Mouse (Mus musculus) midbrain, embryonic 11.5 days (tissue): ENCODE data around the gene Abca17. TPM values are rescaled to one million over a fixed set of nuclear protein-coding genes. Genes with fewer than 3 reads are reported as not detected.

Experiments
- ATAC-seq: fragments of 200-750 bp; cut with Nextera tagmentation; 2 replicates; pipeline ENCODE4 v1.8.0; 2017; ENCODE audit warnings: moderate TSS enrichment, moderate library complexity; ENCODE audit not compliant: low FRiP score
- DNase-seq: peaks from one replicate; pipeline ENCODE4 v3.0.0; 2015; ENCODE audit warnings: low spot score; ENCODE audit errors: missing footprints
- H3K27ac ChIP-seq: fragments of 300-500 bp; sonication (generic); 2 replicates; pipeline ENCODE4 v1.5.1; 2014; ENCODE audit warnings: low read depth, low read length
- H3K27me3 ChIP-seq: fragments of 300-500 bp; sonication (generic); 2 replicates; pipeline ENCODE4 v1.6.1; 2014; ENCODE audit warnings: mild to moderate bottlenecking, low read length, moderate library complexity, mixed read lengths; ENCODE audit not compliant: control insufficient read depth, insufficient read depth
- H3K36me3 ChIP-seq: fragments of 300-500 bp; sonication (generic); 2 replicates; pipeline ENCODE4 v1.6.1; 2014; ENCODE audit warnings: mild to moderate bottlenecking, low read length, moderate library complexity, mixed read lengths; ENCODE audit not compliant: control insufficient read depth, insufficient read depth
- H3K4me1 ChIP-seq: fragments of 300-500 bp; sonication (generic); 2 replicates; pipeline ENCODE4 v1.6.1; 2014; ENCODE audit warnings: low read length; ENCODE audit not compliant: control insufficient read depth, insufficient read depth
- H3K4me2 ChIP-seq: fragments of 300-500 bp; sonication (generic); 2 replicates; pipeline ENCODE4 v1.6.1; 2014; ENCODE audit warnings: mild to moderate bottlenecking, moderate library complexity
- H3K4me3 ChIP-seq: fragments of 300-500 bp; sonication (generic); 2 replicates; pipeline ENCODE4 v1.5.1; 2014; ENCODE audit warnings: low read depth, low read length
- H3K9ac ChIP-seq: fragments of 300-500 bp; sonication (generic); 2 replicates; pipeline ENCODE4 v1.6.1; 2014; ENCODE audit warnings: low read length
- H3K9me3 ChIP-seq: fragments of 300-500 bp; sonication (generic); 2 replicates; pipeline ENCODE4 v1.6.1; 2016; ENCODE audit warnings: low read length; ENCODE audit not compliant: control insufficient read depth
- WGBS: fragments of 180-500 bp; shearing (Covaris S2); extraction: QIAGEN DNeasy Blood & Tissue Kit; methylation state at CpG from one replicate; pipeline ENCODE4 v1.1.7; 2014; 5-methylcytosine and 5-hydroxymethylcytosine counted together
- polyA plus RNA-seq: library from polyadenylated mRNA; unstranded; fragments of >200 nt; fragmentation: Nextera tagmentation; extraction: Ambion mirVana; gene quantifications from 2 replicates; pipeline ENCODE4 v1.2.1, GENCODE M21; 2014

Gene Abca17
- polyA plus RNA-seq, 1 experiment from 2014 or later, result not detected

GRCm38 (mm10) chr17:24243311-24243969 is 107.4 kb downstream of the Abca17 start:
- Histone ChIP-seq H3K9me3 (no peaks in the 10 kb centered on the region), H3K27ac (no peak overlapping the region), H3K27me3 (no peaks in the 10 kb centered on the region), H3K36me3 (peaks cover 50% of the 10 kb centered on the region), H3K9ac (no peak overlapping the region), H3K4me2 (no peak overlapping the region), H3K4me1 (no peaks in the 10 kb centered on the region), H3K4me3 (no peak overlapping the region)
- ATAC-seq (no peak), DNase-seq (peak; percentile 89)
- 87% methylated on average over 4 of the region's 4 CpGs for WGBS

DNA sequence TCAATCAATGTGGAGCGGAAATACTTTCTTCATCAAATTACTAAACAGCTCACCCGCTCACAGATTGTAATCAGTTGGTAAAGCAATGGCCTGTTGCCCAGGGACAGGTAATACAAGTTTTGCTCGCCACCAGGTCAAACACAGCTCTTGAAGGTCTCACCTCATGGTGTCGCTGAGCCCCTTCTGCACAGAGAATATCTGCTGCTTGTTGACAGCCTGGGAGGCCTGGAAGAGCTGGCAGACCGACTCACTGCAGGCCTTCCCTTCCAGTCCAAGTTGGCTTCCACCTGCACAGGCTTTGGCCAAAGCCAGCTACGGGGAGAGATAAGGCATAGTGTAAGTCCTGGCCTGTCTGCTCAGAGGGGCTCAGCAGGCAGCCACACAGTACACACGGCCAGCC is 113.9 kb downstream of the Abca17 start:
- ATAC-seq, result no peak

DNA sequence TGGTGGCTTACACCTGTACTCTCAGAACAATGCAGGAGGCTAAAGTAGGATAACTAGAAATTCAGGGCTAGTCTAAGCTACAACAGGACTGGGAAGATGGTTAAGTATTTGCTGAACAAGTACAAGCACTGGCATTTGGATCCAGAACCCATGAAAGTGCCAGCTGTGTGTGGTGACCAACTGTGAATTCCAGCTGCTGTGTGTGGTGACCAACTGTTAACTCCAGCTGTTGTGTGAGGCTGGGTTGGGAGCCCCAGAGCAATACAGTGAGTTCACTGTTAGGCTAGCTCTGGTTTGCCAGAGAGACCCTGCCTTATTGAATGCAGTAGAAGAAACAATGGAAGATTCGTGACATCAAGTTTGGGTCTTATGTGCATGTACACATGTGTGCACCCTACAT is 114.4 kb downstream of the Abca17 start:
- Histone ChIP-seq H3K4me1 (no peaks in the 10 kb centered on the region), H3K27ac (no peak overlapping the region), H3K4me3 (no peak overlapping the region), H3K4me2 (no peak overlapping the region), H3K27me3 (no peaks in the 10 kb centered on the region), H3K9me3 (no peaks in the 10 kb centered on the region), H3K36me3 (peaks cover 41% of the 10 kb centered on the region), H3K9ac (no peak overlapping the region)
- ATAC-seq, result no peak
- no peak for DNase-seq
- 90% methylated on average over 1 of the region's 1 CpGs for WGBS

More for the DNA sequence above, 113.9 kb downstream of the Abca17 start:
- whole genome bisulfite sequencing, result 96% methylated on average over 7 of the region's 7 CpGs
- no peak overlapping the region for H3K4me2 ChIP-seq
- no peak overlapping the region for H3K27ac ChIP-seq
- no peaks in the 10 kb centered on the region for H3K9me3 ChIP-seq
- H3K4me3 ChIP-seq, result no peak overlapping the region
- DNase-seq, result no peak
- H3K27me3 ChIP-seq, result no peaks in the 10 kb centered on the region
- no peaks in the 10 kb centered on the region for H3K4me1 ChIP-seq
- H3K9ac ChIP-seq, result no peak overlapping the region
- H3K36me3 ChIP-seq, result peaks cover 41% of the 10 kb centered on the region

- Histone ChIP-seq H3K9me3 (no peaks in the 10 kb centered on the region), H3K9ac (no peak overlapping the region), H3K4me1 (no peaks in the 10 kb centered on the region), H3K36me3 (peaks cover 51% of the 10 kb centered on the region), H3K4me3 (no peak overlapping the region), H3K27me3 (no peaks in the 10 kb centered on the region), H3K27ac (no peak overlapping the region), H3K4me2 (no peak overlapping the region)
- ATAC-seq (no peak), DNase-seq (no peak)
- 90% methylated on average over 7 of the region's 7 CpGs for WGBS
Measured at GRCm38 (mm10) chr17:24227941-24228340, 122.9 kb downstream of the Abca17 start.

- no peak for DNase-seq
- Histone ChIP-seq H3K27me3 (no peaks in the 10 kb centered on the region), H3K27ac (no peak overlapping the region), H3K4me2 (no peak overlapping the region), H3K4me3 (no peak overlapping the region), H3K4me1 (no peaks in the 10 kb centered on the region), H3K9me3 (no peaks in the 10 kb centered on the region), H3K9ac (no peak overlapping the region), H3K36me3 (peaks cover 47% of the 10 kb centered on the region)
- no peak for ATAC-seq
- WGBS, result 91% methylated on average over 8 of the region's 8 CpGs
Measured at GRCm38 (mm10) chr17:24226721-24227120, 124.1 kb downstream of the Abca17 start.

GRCm38 (mm10) chr17:24225851-24226250 is 125.0 kb downstream of the Abca17 start:
- peaks cover 42% of the 10 kb centered on the region for H3K36me3 ChIP-seq
- no peak for ATAC-seq

DNA sequence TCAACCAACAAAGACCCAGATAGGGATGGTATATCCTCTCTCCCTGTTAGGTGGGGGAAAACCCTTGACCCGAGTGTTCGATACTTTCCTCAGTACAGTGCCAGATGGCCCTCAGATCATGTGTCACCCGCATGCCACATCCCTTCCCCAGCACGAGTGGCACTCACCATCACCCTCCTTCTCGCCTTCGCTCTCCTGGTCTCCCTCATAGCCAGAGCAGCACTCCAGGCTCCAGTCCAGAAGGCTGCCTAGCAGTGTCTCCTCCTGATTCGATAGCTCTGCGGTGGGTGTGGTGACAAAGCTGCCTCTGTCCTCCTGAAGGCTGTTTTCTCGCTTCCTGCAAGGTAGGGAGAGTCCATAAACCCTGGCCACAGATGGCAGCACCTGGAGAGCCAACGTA is 126.1 kb downstream of the Abca17 start:
- no peaks in the 10 kb centered on the region for H3K9me3 ChIP-seq
- peaks cover 42% of the 10 kb centered on the region for H3K36me3 ChIP-seq
- H3K27ac ChIP-seq, result no peak overlapping the region
- H3K9ac ChIP-seq, result no peak overlapping the region
- H3K4me3 ChIP-seq, result no peak overlapping the region
- 88% methylated on average over 10 of the region's 10 CpGs for WGBS
- no peak for DNase-seq
- peaks cover 4% of the 10 kb centered on the region for H3K4me1 ChIP-seq
- H3K4me2 ChIP-seq, result no peak overlapping the region
- ATAC-seq, result no peak
- no peaks in the 10 kb centered on the region for H3K27me3 ChIP-seq

More at GRCm38 (mm10) chr17:24225851-24226250, 125.0 kb downstream of the Abca17 start:
- Histone ChIP-seq H3K9ac (no peak overlapping the region), H3K9me3 (no peaks in the 10 kb centered on the region), H3K27ac (no peak overlapping the region), H3K4me3 (no peak overlapping the region), H3K4me1 (no peaks in the 10 kb centered on the region), H3K27me3 (no peaks in the 10 kb centered on the region), H3K4me2 (no peak overlapping the region)
- no peak for DNase-seq
- 92% methylated on average over 5 of the region's 5 CpGs for WGBS

DNA sequence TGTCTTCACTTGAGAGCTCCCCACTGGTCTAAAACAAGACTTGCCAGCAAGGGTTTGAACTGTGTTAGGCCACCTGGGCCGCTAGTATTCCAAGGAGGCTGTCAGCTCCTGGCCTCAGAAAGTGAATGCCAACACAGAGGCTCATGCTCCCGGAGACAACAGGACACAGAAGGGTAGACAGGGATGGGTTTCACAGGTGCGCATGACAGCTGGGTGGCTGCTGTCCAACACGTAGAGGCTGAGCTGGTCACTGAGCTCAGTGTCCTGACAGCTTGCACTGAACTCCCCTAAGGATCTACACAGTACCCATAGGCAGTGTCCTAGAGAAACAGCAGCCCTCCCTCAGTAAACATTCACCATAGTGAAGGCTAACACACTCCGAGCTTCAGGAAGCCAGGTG is 127.4 kb downstream of the Abca17 start:
- peaks cover 36% of the 10 kb centered on the region for H3K36me3 ChIP-seq
- ATAC-seq (no peak), DNase-seq (no peak)
- no peaks in the 10 kb centered on the region for H3K9me3 ChIP-seq
- H3K4me2 ChIP-seq, result no peak overlapping the region
- H3K27ac ChIP-seq, result no peak overlapping the region
- H3K9ac ChIP-seq, result no peak overlapping the region
- H3K4me1 ChIP-seq, result peaks cover 10% of the 10 kb centered on the region
- no peak overlapping the region for H3K4me3 ChIP-seq
- WGBS, result 96% methylated on average over 5 of the region's 5 CpGs
- no peaks in the 10 kb centered on the region for H3K27me3 ChIP-seq

GRCm38 (mm10) chr17:24222653-24223052 is 128.2 kb downstream of the Abca17 start:
- H3K36me3 ChIP-seq, result peaks cover 30% of the 10 kb centered on the region
- no peak overlapping the region for H3K9ac ChIP-seq
- no peak overlapping the region for H3K4me3 ChIP-seq
- no peak overlapping the region for H3K27ac ChIP-seq
- H3K9me3 ChIP-seq, result no peaks in the 10 kb centered on the region
- H3K27me3 ChIP-seq, result no peaks in the 10 kb centered on the region
- no peak for DNase-seq
- ATAC-seq, result no peak
- WGBS, result 78% methylated on average over 6 of the region's 6 CpGs
- H3K4me2 ChIP-seq, result no peak overlapping the region
- H3K4me1 ChIP-seq, result peaks cover 10% of the 10 kb centered on the region
